Mouse (Mus musculus): ENCODE measurements around the gene Cuedc2. TPM values are rescaled to one million over a fixed set of nuclear protein-coding genes. Genes with fewer than 3 reads are reported as not detected.

Gene Cuedc2
- total RNA-seq, 2 experiments from 2014 or later: 56.1 to 56.5 TPM

DNA sequence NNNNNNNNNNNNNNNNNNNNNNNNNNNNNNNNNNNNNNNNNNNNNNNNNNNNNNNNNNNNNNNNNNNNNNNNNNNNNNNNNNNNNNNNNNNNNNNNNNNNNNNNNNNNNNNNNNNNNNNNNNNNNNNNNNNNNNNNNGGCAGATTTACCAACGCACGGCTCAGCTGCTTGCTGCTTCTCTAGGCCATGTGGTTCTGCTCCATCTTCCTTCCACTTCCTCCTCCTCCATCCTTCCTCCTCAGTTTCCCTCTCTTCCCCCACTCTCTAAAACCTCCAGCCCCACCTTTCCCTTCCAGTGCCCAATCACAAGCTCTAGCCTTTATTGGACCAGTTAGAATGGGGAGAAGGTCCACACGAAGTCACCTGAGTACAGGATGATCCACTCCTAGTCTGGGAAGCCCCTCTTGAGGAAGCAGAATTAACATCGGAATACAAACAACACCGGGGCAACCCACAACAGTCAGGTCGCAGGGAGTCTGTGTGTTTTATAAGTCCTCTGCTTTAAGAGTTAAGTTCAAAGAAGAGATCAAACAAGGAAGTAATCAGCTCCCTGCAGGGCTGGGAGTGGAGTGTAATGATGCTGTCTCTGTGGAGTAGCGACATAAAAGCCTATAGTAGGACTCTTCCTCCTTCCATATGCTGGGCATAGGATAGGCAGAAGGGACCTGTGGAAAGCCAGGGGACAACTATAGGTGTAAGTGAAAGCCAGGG lies 6.4 kb upstream of the Cuedc2 start:
- DNase-seq: no peak

DNA sequence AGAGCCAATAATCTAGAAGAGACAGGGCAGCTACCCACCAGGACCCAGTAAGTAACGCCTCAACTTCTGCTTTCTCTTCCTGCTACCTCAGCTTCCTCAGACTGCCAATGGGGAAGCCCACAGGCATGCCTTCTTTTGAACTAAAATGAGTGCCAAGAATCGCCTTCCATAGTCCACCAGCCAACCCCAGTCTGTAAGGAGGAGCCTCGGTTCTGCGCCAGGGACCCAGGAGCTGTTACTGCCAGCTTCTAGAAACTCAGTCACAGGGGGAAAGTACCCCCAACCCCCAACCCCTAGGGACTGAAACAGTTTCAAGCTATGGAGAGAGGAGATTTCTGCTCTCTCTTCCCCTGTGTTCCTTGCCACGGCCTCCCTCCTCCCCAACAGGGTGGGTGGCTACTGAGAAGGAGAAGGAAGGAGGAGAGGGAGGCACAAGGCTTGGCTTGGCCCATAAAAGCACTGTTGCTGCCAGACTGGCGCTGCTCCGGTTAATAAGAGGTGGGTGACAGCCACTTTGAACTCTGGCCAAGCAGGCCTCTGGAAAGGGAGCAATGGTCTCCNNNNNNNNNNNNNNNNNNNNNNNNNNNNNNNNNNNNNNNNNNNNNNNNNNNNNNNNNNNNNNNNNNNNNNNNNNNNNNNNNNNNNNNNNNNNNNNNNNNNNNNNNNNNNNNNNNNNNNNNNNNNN lies 927 bp upstream of the Cuedc2 start:
- DNase-seq: no peak

DNA sequence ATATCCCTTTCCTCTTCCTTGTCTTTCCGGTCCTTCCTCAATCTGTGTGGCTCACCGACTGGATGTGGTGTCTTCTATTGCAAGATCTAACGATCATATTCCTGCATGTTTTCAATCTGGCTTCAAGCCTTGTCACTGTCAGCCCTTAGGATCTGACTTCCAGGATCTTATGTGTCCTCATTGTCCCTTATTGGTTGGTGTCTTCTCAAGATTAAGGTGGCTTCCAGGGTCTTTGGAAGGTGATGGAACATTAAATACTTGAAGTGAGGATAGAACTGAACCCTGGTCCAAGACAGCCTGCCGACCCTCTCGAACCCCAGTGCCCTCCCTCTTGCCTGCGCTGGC lies 412 bp upstream of the Cuedc2 start:
- no peak for DNase-seq

DNA sequence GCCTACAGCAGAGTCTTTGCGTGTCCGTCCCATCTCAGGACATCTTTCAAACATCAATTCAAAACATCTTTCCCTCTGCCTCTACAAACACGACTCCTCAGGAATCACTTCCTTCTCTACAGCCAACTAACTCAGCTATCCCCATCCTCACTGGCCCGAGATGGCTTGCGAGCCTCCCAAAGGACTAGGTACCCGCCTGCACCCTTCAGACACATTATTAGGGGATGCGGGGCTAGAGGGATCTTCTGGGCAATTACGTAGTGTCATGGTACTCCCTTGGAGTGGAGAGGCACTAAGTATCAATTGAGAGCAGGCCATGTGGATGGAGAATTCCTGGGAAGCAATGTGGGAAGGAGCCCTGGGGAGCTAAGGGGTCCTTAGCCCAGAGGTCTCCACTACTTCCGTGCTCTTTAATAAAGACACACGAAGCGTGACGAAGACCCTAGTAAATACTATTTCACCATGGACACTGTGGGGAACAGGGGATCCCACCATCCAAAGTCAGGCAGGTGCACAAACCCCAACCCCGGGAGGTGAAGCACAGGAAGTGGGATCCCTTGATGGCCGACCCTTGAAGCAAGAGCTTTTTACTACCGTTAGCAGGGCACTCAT lies 677 bp downstream of the Cuedc2 start:
- no peak for DNase-seq

DNA sequence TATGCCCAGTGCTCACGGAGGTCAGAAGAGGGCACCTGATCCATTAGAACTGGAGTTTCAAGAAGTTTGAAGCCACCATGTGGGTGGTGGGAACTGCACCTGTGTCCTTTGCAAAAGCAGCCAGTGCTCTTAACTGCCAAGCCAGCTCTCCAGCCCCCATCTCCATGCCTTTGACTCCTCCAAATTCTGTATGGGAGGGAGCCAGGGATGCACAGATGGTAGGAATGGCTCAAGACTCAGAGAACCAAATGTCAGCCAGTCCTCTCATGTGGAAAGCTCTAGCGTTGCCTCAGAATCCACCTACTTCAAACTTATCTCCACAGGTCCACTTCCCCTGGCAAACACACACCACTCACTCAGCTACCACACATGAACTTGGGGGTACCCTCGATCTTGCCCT lies 4.6 kb downstream of the Cuedc2 start:
- no peak for DNase-seq

DNA sequence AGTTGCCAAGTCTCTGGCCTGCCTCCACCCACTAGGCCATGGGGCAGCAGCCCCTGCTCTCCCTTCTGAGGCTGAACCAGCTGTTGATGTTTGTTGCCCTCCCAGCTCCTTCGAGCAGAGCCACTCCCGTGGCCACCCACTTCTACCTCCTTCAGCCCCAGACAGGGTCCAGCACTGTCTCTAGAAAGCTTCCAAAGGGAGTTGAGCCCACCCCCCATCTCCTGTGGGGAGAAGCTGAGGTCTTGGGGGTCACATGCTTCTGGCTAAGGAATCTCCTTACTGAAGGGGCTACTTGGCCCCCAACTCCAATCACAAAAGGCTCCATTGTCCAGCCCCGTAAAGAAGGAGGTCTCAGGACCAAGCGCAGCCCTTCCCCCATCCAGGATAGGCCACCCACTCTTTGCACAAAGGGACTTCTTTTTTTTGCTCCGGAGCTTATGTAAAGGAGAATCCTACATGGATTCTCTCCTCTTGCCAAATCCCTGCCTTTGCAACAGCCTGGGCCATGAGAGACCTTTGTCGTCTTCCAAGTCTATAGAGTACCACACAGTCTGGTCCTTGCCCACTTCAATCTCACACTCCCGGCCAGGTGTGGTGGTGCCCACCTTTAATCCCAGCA lies 5.7 kb downstream of the Cuedc2 start:
- no peak for DNase-seq

DNA sequence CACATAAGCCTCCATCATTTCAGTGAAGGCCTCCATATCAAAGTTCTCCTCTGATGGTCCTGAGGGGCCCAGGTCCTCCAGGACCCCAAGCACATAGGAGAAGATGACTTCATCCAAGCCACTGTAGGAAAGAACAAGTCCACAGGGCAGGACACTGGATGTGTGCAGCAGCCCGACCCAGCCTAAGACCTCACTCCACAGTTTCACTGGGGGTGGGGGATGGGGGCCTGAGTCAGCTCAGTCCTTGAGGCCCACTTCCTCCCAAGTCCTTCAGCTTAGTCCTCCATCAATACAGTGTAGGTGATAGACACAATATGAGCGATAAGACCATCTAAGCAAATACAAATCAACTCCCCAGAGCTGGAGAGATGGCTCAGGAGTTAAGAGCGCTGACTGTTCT lies 6.6 kb downstream of the Cuedc2 start:
- no peak for DNase-seq

DNA sequence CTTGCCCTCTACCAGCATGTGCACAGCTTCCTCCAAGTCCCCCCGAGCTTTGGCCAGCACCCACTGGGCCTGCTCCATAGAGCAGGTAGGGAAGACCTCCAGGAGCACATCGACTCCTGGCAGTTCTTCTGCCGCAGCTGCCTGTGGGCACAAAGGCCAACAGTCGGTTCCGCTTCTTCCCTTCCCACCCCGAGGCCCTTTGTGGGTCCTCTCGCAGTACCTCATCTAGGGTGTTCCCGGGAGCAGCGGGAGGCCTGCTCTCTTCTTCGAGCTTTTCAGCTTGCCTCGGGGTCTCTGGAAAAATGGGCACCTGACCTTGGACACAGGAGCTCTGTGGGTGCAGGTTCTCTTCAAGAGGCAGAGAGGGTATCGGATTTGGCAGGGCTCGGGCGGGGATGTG lies 7.2 kb downstream of the Cuedc2 start:
- DNase-seq: no peak

DNA sequence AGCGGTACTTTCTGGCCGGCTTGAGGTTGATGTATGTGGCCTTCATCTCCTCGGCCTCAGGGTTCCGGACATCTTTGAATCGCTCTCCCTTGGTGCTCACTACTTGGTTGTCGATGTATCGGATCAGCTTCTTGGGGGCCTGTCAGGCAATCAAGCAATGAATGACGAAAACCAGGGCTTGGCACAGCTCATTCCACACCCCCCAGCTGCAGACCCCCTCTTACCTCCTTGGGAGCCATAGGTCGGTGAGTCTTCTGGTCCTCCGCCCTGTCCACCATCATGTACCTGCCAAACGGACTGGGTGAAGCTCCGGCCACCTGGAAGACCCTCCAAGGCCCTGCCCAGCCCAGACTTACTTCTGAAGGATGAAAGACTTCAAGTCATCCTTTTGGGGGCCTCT lies 7.8 kb downstream of the Cuedc2 start:
- no peak for DNase-seq

DNA sequence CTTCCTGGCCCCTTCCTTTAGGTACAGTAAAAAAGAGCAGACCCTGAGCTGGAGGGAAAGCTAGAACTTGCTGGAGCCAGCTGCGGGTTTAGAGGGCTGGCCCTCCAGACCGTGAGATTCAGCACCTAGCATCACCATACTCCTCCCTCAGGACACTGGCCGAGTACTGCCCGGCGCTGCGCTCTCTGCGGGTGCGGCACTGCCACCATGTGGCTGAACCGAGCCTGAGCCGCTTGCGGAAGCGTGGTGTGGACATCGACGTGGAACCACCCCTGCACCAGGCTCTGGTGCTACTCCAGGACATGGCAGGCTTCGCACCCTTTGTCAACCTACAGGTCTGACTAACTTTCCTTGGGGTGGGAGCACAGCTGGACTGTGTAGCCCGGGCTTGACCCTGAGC lies 8.6 kb downstream of the Cuedc2 start:
- peak; percentile 66 for DNase-seq

DNA sequence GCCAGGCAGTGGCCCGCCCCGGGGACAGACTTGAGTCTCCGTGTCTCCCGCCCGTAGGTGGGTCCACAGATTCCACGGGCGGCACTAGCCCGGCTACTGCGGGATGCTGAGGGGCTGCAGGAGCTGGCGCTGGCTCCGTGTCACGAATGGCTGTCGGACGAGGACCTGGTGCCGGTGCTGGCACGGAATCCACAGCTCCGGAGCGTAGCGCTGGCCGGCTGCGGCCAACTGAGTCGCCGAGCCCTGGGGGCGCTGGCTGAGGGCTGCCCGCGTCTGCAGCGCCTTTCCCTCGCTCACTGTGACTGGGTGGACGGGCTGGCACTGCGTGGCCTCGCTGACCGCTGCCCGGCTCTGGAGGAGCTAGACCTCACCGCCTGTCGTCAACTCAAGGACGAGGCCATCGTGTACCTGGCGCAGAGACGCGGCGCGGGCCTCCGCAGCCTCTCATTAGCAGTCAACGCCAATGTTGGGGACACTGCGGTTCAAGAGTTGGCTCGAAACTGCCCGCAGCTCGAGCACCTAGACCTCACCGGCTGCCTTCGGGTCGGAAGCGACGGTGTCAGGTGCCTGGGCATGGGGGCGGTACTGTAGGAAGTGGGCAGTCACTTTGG lies 9.4 kb downstream of the Cuedc2 start:
- DNase-seq: no peak

DNA sequence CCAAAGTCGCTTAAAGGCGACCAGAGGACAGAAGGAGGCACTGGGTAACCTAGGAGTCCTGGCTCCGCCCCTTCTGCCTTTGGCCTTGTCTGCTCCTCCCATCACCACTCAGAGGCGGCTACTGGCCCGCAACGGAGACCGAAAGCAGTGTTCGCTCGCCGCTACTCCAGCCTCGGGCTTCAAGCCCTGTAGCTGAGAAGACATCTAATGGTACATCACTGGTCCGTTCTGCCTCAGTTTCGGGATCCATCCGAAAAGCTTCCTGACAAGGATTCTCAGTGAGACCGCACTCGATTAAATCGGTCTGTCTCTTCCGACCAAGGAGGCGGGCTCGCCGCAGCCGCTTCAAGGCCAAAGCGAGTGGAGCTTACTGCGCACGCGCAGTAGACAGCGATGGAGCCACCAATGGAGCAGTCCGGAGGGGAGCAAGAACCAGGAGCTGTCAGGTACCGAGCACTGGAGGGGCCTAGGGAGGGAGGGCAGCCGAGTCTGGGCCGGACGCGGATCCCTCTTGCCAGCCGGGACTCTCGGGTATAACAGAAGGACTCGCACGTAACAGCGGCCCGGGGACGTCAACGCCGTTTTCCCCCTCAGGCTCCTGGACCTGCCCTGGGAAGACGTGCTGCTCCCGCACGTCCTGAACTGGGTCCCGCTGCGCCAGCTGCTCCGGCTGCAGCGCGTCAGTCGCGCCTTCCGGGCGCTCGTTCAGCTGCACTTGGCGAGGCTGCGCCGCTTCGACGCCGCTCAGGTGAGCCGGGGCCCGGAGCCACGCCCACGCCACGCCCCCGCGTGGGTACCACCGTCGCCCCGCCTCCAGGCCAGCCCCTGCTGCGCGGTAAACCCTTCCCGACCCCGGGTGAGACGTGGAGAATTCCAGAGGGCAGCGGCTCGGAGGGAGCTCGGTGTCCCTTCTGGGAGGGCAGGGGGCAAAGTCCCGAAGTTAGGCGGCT lies 10.1 kb downstream of the Cuedc2 start, which contains the start of gene Fbxl15:
Gene Fbxl15, plus strand, starts transcription at position 104 of the 950 bp plus-strand sequence.
- DNase-seq: peak; percentile 94

DNA sequence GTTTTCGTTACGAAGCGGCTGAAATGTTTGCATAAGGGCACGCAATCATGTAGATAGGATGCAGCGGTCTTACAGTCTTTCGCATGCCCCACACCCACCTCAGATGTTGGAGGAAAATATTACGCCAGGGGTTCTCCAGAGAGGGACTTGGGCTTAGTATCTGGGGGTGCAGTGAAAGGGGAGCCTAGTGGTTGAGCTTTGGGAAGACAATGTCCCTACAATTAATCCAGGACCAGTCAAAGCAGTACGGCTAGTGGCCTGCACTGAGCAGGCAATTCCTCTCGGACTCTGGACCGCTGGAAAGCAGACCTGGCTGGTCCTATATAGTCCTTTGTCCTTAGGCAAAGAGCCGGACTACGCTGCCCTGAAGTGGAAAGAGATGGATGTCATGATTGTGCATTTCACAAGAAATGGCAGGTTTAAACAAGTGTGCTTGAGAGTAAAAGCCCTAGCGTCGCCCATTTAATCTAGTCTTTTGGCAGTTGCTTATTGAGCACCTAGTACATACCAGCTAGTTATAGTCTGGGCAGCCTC lies 10.9 kb downstream of the Cuedc2 start:
- no peak for DNase-seq

DNA sequence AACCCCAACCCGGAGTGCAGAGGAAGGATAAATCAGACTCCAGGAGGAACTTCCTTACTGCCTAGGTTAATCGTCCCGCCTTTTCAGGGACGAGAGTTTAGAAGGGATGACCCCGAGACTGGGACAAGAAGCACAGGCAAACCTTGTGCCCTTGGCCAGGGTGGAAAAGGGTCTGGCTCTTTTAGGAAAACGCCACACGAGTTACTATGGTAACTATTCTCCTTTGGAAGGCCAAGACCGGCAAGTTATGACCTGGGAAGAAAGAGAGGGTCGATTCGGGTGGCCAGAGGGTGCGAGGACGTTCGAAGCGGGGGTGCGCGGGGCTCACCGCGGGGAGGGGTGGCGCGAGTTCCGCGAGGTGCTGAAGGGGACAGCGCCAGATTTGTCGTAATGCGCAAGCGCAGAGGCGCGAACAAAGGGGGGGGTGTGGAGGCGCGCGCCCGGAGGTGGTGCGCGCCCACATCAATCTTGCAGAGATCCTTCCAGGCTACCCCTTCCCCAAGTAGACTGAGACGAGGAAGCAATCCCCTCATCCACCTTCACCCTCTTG lies 11.7 kb downstream of the Cuedc2 start, which contains the start of gene Psd:
Gene Psd, minus strand, starts transcription at position 401 of the 550 bp plus-strand sequence.
- DNase-seq: no peak

DNA sequence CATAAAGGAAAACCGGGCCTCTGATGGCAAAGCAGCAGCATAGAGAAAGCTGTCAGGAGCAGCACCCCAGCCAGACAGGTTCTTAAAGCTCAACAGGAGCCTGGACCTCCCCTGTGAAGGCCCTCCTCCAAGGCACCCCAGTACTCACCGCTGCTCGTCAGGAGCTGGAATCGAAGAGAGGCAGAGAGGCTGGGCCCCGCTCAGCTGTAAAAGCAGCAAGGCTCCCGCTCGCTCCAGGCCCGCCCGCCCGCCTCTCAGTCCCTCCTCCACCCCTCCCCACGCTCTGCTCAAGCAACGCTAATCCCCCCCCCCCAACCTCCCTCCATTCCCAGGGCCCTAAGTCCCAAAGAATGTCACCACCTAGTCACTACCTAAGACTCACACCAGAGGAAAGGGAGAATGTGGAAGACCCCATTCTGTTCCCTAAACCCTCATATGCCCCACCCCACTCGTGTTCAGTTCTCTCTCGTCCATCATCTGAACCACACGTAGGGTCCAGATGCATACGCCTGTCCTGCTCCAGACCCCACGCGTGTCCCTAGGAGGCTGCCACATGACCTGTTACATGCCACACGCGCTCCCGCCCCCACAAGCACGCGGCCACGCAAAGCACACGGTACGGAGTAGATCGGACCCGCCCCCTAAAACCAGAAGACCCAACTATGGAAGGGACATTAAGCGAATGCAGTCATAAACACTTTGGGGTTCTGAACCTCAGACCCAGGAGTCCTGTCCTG lies 12.3 kb downstream of the Cuedc2 start:
- DNase-seq: no peak

DNA sequence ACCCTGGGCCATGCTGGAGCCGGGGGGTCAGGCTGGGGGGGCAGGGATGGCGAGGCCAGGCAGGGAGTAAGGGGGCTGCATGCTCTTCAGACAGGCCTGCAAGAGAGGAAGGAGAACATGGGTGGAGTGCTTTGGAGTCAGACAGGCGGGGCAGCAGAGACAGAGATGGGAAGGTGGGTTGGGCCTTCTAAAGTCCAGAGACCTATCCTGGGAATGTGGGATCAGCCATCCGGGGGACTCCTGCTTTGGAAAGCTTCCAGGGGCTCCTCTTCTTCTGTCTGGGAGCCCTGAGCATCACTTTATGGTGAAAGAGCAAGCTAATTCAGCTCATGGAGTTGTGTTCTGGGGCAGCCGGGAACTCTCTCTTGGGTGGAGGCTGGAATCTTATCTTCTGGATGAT lies 13.6 kb downstream of the Cuedc2 start:
- no peak for DNase-seq

DNA sequence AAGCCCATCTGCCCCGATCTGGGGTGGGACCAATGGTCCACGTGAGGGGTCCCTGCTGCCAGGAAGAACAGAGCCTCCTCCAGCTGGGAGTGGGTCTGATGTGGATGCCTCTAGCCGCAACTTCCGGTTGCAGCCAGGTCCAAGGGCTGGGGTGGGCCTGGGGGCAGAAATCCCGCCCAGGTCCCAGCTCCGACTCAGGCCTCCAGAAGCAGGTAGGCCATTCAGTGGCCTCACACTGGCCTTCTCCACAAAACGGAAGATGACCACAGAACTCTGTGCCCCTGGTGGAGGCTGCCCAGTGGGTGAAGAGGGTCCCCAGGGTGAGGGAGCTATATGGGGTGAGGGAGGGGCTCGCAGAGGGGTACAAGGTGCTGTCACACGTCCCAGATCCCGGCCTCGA lies 14.1 kb downstream of the Cuedc2 start:
- DNase-seq: no peak

DNA sequence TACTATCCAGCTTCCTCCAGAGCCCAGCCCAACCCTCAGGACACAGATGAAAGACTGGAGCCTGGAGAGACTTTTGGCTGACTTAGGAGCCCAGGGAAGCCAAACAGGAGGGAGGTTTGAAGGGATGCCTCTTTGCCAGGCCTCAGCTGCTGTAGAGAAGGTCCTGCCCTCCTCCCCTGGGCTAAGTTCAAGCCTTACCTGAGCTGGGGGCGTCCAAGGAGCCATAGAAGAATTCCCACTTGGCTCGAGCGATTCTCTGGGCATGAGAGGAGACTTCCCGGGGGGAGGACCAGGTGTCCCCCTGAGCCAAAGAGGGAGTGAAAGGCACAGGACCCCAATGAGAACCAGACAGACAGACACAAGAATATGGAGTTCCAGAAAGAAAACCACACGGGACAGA lies 14.8 kb downstream of the Cuedc2 start:
- DNase-seq: no peak

DNA sequence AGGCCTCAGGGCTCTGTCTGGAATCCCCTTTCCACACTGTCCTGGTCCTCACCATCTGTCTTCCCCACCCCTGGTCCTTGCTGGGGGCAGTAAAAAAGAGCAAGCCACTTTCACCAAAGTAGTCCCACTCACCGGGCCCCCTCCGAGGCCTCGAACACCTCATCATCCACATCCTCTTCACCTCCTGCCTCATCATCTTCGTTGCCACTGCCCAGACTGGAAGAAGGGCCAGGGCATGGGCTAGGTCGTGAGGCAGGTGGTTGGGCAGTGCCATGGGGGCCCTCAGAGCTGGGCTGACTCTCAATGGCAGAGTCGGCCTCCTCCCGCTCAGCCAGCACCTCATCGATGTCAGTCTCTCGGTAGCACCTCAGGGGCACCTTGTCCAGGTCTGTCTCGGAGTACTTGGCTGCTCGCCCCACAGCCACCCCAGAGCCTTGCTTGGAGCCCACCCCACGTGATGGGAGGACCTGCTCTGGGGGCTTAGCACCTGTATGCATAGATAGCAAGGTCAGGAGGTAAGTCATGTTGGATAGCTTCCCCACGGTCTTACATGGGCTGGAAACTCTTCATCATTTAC lies 15.4 kb downstream of the Cuedc2 start:
- no peak for DNase-seq
